In the genomic region with DNA sequence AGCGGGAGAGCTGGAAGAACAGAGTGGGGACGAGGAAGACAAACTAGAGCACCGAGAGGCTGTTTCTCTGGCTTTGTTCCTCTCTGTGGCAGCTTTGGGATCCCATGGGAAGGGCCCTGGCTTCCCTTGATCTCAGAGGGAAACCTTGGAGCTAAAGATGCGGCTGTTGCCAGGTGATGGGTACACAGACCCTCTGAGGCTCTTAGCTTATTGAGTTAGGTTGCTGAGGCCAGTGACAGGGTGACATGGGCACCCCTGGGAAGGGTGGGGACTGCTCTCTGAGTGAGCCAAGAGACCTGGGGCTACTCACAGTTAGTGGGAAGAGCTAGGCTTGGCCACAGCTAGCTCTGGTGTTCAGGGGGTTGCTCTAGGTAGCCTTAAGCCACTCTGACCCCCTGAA, we compare ENCODE assay signal across 21 mouse cellular contexts. TPM values are rescaled to one million over a fixed set of nuclear protein-coding genes. Genes with fewer than 3 reads are reported as not detected.
"Had no signal": no experiment of that assay in that cellular context is flagged by ENCODE, and none has a peak within 500 bp of the region (broad histone marks: within the 10 kb centered on the region; RNA-seq: fewer than 3 reads in every experiment).

No protein-coding gene starts in this region.

- H3K36me3 ChIP-seq: midbrain, embryonic 10.5 days; midbrain, embryonic 12.5 days; neural tube, embryonic 13.5 days; neural tube, embryonic 15.5 days had no signal

- DNase-seq: lung, adult 18-20 months; lung, embryonic 14.5 days; lung, postnatal 10 days; lung, postnatal 4 days; midbrain, embryonic 14.5 days; retina, postnatal 1 day; right cerebral cortex, adult 18-20 months; right cerebral cortex, postnatal 25 days; right cerebral cortex, postnatal 4 days; spleen, adult 18-20 months; thymus, postnatal 25 days had no signal

- H3K9me3 ChIP-seq: midbrain, embryonic 10.5 days; midbrain, embryonic 12.5 days; neural tube, embryonic 13.5 days; neural tube, embryonic 15.5 days had no signal

- H3K27ac ChIP-seq: liver, embryonic 14.5 days; midbrain, embryonic 10.5 days; midbrain, embryonic 12.5 days; neural tube, embryonic 13.5 days; neural tube, embryonic 15.5 days had no signal

- H3K9ac ChIP-seq: liver, embryonic 14.5 days; lung, embryonic 14.5 days; midbrain, embryonic 12.5 days; neural tube, embryonic 13.5 days; neural tube, embryonic 15.5 days had no signal

- H3K4me3 ChIP-seq: midbrain, embryonic 10.5 days; midbrain, embryonic 12.5 days; myocyte; neural tube, embryonic 13.5 days; neural tube, embryonic 15.5 days had no signal

- H3K4me1 ChIP-seq: midbrain, embryonic 10.5 days; midbrain, embryonic 12.5 days; neural tube, embryonic 13.5 days; neural tube, embryonic 15.5 days had no signal

- ATAC-seq: midbrain, embryonic 16.5 days had no signal

- H3K27me3 ChIP-seq: neural tube, embryonic 13.5 days; neural tube, embryonic 15.5 days had no signal

- H3K4me2 ChIP-seq: lung, embryonic 14.5 days; midbrain, embryonic 12.5 days; neural tube, embryonic 13.5 days; neural tube, embryonic 15.5 days had no signal

RNA-seq across cellular contexts. Expression of gene Tmprss4, which starts 8.4 kb away (rescaled TPM):
- polyA plus RNA-seq: midbrain, embryonic 10.5 days; midbrain, embryonic 12.5 days; midbrain, embryonic 14.5 days; midbrain, embryonic 16.5 days; myocyte; neural tube, embryonic 11.5 days; neural tube, embryonic 13.5 days; neural tube, embryonic 15.5 days had no signal

RNA-seq across cellular contexts. Expression of gene BC049352, which starts 13.7 kb away (rescaled TPM):
- polyA plus RNA-seq: midbrain, embryonic 10.5 days; midbrain, embryonic 12.5 days; midbrain, embryonic 14.5 days; myocyte; neural tube, embryonic 11.5 days; neural tube, embryonic 13.5 days; neural tube, embryonic 15.5 days; stomach, embryonic 14.5 days; stomach, embryonic 16.5 days had no signal

RNA-seq across cellular contexts. Expression of gene Scn4b, which starts 57.3 kb away (rescaled TPM):
- polyA plus RNA-seq: lung, embryonic 14.5 days; myocyte; stomach, embryonic 14.5 days had no signal
